Mouse (Mus musculus) G1E (cell line): Measurements from ENCODE around the gene Pknox2. TPM values are rescaled to one million over a fixed set of nuclear protein-coding genes. Genes with fewer than 3 reads are reported as not detected.

Source experiments
- ATAC-seq: 2 replicates; pipeline ENCODE4 v1.8.0; 2016; ENCODE audit warnings: mild to moderate bottlenecking; ENCODE audit not compliant: insufficient number of reproducible peaks, poor library complexity, low FRiP score, severe bottlenecking; ENCODE audit errors: extremely low read depth
- DNase-seq: peaks from one replicate; pipeline ENCODE4 v3.0.0; 2012; ENCODE audit warnings: low spot score
- H3K27me3 ChIP-seq: 2 replicates; pipeline ENCODE4 v1.6.1; 2012; ENCODE audit warnings: mild to moderate bottlenecking, low read length, inconsistent platforms; ENCODE audit not compliant: insufficient read depth
- H3K36me3 ChIP-seq: replicated peaks from 2 replicates; pipeline ENCODE3; 2012; ENCODE audit warnings: mild to moderate bottlenecking, inconsistent platforms
- H3K4me1 ChIP-seq: 2 replicates; pipeline ENCODE4 v1.6.1; 2012; ENCODE audit warnings: low read depth, low read length, inconsistent platforms, mixed read lengths; ENCODE audit not compliant: insufficient read depth
- H3K4me3 ChIP-seq: 2 replicates; pipeline ENCODE4 v1.5.1; 2012; ENCODE audit warnings: low read depth, mild to moderate bottlenecking, inconsistent platforms, low read length, moderate library complexity, mixed read lengths
- H3K9me3 ChIP-seq: replicated peaks from 2 replicates; pipeline ENCODE4 v1.6.1; 2012; ENCODE audit warnings: inconsistent platforms
- CTCF ChIP-seq: IDR thresholded peaks from 2 replicates; pipeline ENCODE4 v1.5.1; 2012; ENCODE audit warnings: low read depth, low read length, inconsistent platforms, mixed read lengths
- GATA1 ChIP-seq: IDR thresholded peaks from 2 replicates; pipeline ENCODE4 v1.6.1; 2012; ENCODE audit warnings: borderline replicate concordance, low read length, inconsistent platforms, mixed read lengths
- GATA2 ChIP-seq: IDR thresholded peaks from 2 replicates; pipeline ENCODE4 v1.6.1; 2012; ENCODE audit warnings: low read depth, low read length, inconsistent platforms, borderline replicate concordance
- POLR2AphosphoS5 ChIP-seq: IDR thresholded peaks from 2 replicates; pipeline ENCODE4 v1.6.1; 2012; ENCODE audit warnings: low read depth, low read length, inconsistent platforms; ENCODE audit not compliant: insufficient replicate concordance
- TAL1 ChIP-seq: conservative IDR thresholded peaks from 2 replicates; pipeline ENCODE4 v1.6.1; 2012; ENCODE audit warnings: low read depth, low read length, inconsistent platforms, mixed read lengths
- polyA plus RNA-seq: library from polyadenylated mRNA; stranded (reverse); fragments of >175 nt; gene quantifications from 2 replicates; pipeline ENCODE4 v1.2.3, GENCODE M21; 2012
- total RNA-seq, 2 experiments: library from RNA; stranded (forward) in 1 of 2; stranded (reverse) in 1 of 2; fragments of 200-1000 nt in 1 of 2; fragments of >200 nt in 1 of 2; fragmentation: Nextera tagmentation in 1 of 2; gene quantifications; 2 replicates each; pipeline ENCODE4 v1.2.3; 2014 to 2017

Gene Pknox2
- total and polyA plus RNA-seq, 3 experiments: 0.27 to 1.4 TPM; not detected in 1

- no peaks in the 10 kb centered on the region for H3K36me3 ChIP-seq
- ATAC-seq: no peak
- TF ChIP-seq TAL1: no peak
- TF ChIP-seq POLR2AphosphoS5: no peak
- no peak for TF ChIP-seq GATA2
- no peak for TF ChIP-seq CTCF
- no peak for TF ChIP-seq GATA1
- no peak for DNase-seq
- no peaks in the 10 kb centered on the region for H3K9me3 ChIP-seq
- no peaks in the 10 kb centered on the region for H3K4me1 ChIP-seq
- no peak overlapping the region for H3K4me3 ChIP-seq
- no peaks in the 10 kb centered on the region for H3K27me3 ChIP-seq
Measured at GRCm38 (mm10) chr9:37107546-37107945, 39.7 kb downstream of the Pknox2 start.

DNA sequence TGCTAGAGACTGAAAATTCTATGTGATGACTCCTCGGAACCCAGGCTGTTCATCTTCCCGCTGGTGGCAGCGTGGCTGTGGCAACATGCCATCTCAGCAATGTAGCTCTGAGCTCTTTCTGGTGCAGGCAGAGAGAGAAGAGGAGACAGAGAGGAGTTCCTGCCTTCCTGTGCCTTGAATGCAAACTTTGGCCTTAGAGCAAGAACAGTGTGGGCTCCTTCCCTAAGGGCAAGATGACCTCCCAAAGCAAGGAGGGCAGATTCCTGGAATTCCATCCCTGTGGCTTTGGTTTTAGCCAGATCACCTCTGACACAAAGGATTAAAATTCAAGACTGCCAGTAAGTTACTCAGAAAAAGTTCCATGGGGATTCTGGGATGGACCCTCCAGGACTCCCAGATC is 40.4 kb downstream of the Pknox2 start:
- Histone ChIP-seq H3K27me3 (no peaks in the 10 kb centered on the region), H3K4me1 (no peaks in the 10 kb centered on the region), H3K9me3 (no peaks in the 10 kb centered on the region), H3K36me3 (no peaks in the 10 kb centered on the region), H3K4me3 (no peak overlapping the region)
- no peak for DNase-seq
- TF ChIP-seq POLR2AphosphoS5 (no peak), TAL1 (no peak), GATA2 (no peak)
- ATAC-seq: no peak

DNA sequence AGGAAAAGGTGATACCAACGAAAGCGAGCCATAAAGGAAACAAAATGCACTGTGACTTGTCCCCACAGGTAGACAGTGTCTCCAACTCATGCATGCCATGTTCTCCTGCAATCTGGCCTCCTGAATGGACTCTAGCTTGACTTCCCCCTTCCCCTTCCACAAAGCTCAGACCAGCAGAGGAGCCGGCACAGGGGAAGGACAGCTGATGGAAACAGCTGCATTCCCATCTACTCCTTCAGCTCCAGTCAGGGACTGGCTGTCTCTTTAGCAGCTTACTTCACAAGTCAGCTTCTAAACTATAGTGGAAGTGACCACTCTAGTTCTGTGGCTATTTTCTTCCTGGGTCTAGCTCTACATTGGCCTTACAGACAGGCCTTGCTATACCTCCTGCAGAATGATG is 43.0 kb downstream of the Pknox2 start:
- Histone ChIP-seq H3K4me1 (no peaks in the 10 kb centered on the region), H3K4me3 (no peak overlapping the region), H3K36me3 (no peaks in the 10 kb centered on the region), H3K27me3 (no peaks in the 10 kb centered on the region), H3K9me3 (no peaks in the 10 kb centered on the region)
- DNase-seq (no peak), ATAC-seq (no peak)
- TF ChIP-seq TAL1: no peak
- no peak for TF ChIP-seq CTCF
- TF ChIP-seq GATA2: no peak
- no peak for TF ChIP-seq POLR2AphosphoS5
- TF ChIP-seq GATA1: no peak

GRCm38 (mm10) chr9:37103778-37104177 is 43.4 kb downstream of the Pknox2 start:
- no peak overlapping the region for H3K4me3 ChIP-seq
- TF ChIP-seq TAL1: no peak
- no peaks in the 10 kb centered on the region for H3K9me3 ChIP-seq
- DNase-seq (no peak), ATAC-seq (no peak)
- no peaks in the 10 kb centered on the region for H3K4me1 ChIP-seq
- H3K36me3 ChIP-seq: no peaks in the 10 kb centered on the region
- no peaks in the 10 kb centered on the region for H3K27me3 ChIP-seq

GRCm38 (mm10) chr9:37101059-37101940 is 45.9 kb downstream of the Pknox2 start:
- H3K4me1 ChIP-seq: no peaks in the 10 kb centered on the region
- DNase-seq (no peak), ATAC-seq (no peak)
- TF ChIP-seq TAL1: no peak
- TF ChIP-seq GATA2: no peak
- no peak for TF ChIP-seq POLR2AphosphoS5
- no peak for TF ChIP-seq CTCF
- no peak for TF ChIP-seq GATA1
- H3K4me3 ChIP-seq: no peak overlapping the region
- no peaks in the 10 kb centered on the region for H3K36me3 ChIP-seq
- no peaks in the 10 kb centered on the region for H3K9me3 ChIP-seq
- H3K27me3 ChIP-seq: no peaks in the 10 kb centered on the region

DNA sequence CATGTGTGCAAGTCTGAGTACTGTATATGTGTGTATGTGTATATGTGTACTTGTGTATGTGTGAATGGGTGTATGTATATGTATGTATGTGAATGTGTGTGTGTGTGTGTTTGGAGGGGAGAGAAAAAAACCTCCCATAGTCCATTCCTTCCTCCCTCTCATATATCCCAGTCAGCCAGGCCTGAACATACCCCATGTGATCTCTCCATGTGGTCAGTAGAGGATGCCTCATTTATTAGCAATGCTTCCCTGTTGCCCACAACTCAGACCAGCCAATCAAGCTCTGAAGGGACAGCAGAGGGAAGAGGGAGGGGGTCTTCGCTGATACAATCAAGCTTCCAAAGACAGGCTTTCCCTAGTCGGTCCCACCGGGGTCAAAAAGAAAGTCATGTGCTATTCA is 47.6 kb downstream of the Pknox2 start:
- no peak for TF ChIP-seq TAL1
- no peak for TF ChIP-seq POLR2AphosphoS5
- TF ChIP-seq GATA2: no peak
- no peak for TF ChIP-seq CTCF
- TF ChIP-seq GATA1: no peak
- H3K4me3 ChIP-seq: no peak overlapping the region
- no peaks in the 10 kb centered on the region for H3K4me1 ChIP-seq
- no peak for DNase-seq
- H3K27me3 ChIP-seq: peaks cover 3% of the 10 kb centered on the region; the same call in 1 of the 2 replicates
- H3K9me3 ChIP-seq: no peaks in the 10 kb centered on the region
- no peak for ATAC-seq
- no peaks in the 10 kb centered on the region for H3K36me3 ChIP-seq

DNA sequence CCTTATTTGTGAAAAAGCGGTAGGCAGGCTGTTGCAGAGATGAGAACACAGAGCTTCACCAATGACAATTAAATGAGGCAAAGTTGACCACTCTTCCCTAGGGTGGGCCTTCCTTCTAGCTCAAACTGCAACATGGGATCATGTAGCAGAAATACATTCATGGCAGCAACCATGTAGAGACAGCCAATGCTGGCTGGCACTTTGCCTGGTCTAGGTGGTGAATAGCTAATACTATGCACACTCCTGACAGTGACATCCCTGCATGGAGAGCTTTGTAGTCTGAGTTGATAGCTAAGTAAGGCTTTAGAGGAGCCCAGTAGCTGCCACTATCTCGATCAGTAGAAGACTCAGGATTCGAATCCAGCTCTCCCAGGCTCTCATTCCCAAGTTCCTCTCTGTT is 48.6 kb downstream of the Pknox2 start:
- TF ChIP-seq POLR2AphosphoS5 (no peak), TAL1 (no peak), GATA2 (no peak), CTCF (no peak), GATA1 (no peak)
- DNase-seq: no peak
- no peaks in the 10 kb centered on the region for H3K9me3 ChIP-seq

More for the DNA sequence above, 48.6 kb downstream of the Pknox2 start:
- Histone ChIP-seq H3K27me3 (peaks cover 8% of the 10 kb centered on the region; the same call in 1 of the 2 replicates), H3K4me3 (no peak overlapping the region), H3K4me1 (no peaks in the 10 kb centered on the region), H3K36me3 (no peaks in the 10 kb centered on the region)
- ATAC-seq: no peak
